Mouse (Mus musculus) thymus, adult 2 months (tissue): ENCODE data around the gene Spint5.

ENCODE experiments used
- CTCF ChIP-seq: fragments of 200-500 bp; IDR thresholded peaks from 2 replicates; pipeline ENCODE4 v1.5.1; 2012; ENCODE audit warnings: mild to moderate bottlenecking, control low read depth, low read length, moderate library complexity, borderline replicate concordance; ENCODE audit not compliant: control insufficient read depth, poor library complexity, insufficient read depth; ENCODE audit errors: extremely low read depth
- POLR2A ChIP-seq: fragments of 200-500 bp; IDR thresholded peaks from 2 replicates; pipeline ENCODE4 v1.6.1; 2012; ENCODE audit warnings: mild to moderate bottlenecking, low read length, control low read depth, moderate library complexity; ENCODE audit not compliant: control insufficient read depth, poor library complexity, insufficient read depth; ENCODE audit errors: extremely low read depth

DNA sequence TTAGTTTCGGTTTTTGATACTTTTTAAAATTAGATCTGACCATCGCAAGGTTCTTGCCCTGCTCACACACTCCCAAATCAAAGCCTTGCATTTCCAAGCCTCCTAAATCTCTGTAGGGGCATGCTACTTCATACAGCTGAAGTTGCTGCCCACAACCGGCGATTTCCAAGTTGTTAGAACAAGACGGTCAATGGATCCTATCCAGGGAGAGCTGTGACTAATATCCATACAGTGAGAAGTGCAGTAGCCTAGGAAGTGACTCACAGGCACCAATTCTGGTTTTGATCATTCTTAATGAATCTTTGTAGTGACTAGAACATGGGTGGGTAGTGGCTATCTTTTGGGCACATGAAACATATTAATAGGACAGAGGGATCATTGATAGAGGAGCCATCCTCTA lies 13.3 kb upstream of the Spint5 start:
- TF ChIP-seq CTCF = no peak
- no peak for TF ChIP-seq POLR2A
